Mouse (Mus musculus) lung, embryonic 14.5 days (tissue): ENCODE results near the gene Ufsp1. TPM values are rescaled to one million over a fixed set of nuclear protein-coding genes. Genes with fewer than 3 reads are reported as not detected.

Experiments
- ATAC-seq: fragments of 200-750 bp; cut with Nextera tagmentation; 2 replicates; pipeline ENCODE4 v1.8.0; 2017; ENCODE audit warnings: mild to moderate bottlenecking, moderate TSS enrichment, moderate library complexity; ENCODE audit not compliant: insufficient read depth
- DNase-seq: peaks from one replicate; pipeline ENCODE4 v3.0.0-alpha.2; 2015
- H3K27ac ChIP-seq: fragments of 300-500 bp; sonication (generic); 2 replicates; pipeline ENCODE4 v1.5.1; 2014; ENCODE audit warnings: low read depth, mild to moderate bottlenecking, moderate library complexity
- H3K27me3 ChIP-seq: fragments of 300-500 bp; sonication (generic); 2 replicates; pipeline ENCODE4 v1.6.1; 2014; ENCODE audit warnings: low read length, control low read depth; ENCODE audit not compliant: insufficient read depth
- H3K36me3 ChIP-seq: fragments of 300-500 bp; sonication (generic); 2 replicates; pipeline ENCODE4 v1.6.1; 2014; ENCODE audit warnings: control low read depth; ENCODE audit not compliant: insufficient read depth
- H3K4me1 ChIP-seq: fragments of 300-500 bp; sonication (generic); 2 replicates; pipeline ENCODE4 v1.6.1; 2014; ENCODE audit warnings: antibody characterized with exemption, control low read depth; ENCODE audit not compliant: insufficient read depth
- H3K4me2 ChIP-seq: fragments of 300-500 bp; sonication (generic); 2 replicates; pipeline ENCODE4 v1.6.1; 2014; ENCODE audit warnings: mild to moderate bottlenecking
- H3K4me3 ChIP-seq: fragments of 300-500 bp; sonication (generic); 2 replicates; pipeline ENCODE4 v1.5.1; 2014; ENCODE audit warnings: low read depth, low read length
- H3K9ac ChIP-seq: fragments of 300-500 bp; sonication (generic); 2 replicates; pipeline ENCODE4 v1.6.1; 2014
- H3K9me3 ChIP-seq: fragments of 300-500 bp; sonication (generic); 2 replicates; pipeline ENCODE4 v1.6.1; 2016; ENCODE audit warnings: low read depth, low read length, control low read depth
- CTCF ChIP-seq: IDR thresholded peaks from 2 replicates; pipeline ENCODE4 v1.5.1; 2016; ENCODE audit warnings: antibody characterized with exemption, low read depth
- WGBS: fragments of 180-500 bp; shearing (Covaris S2); extraction: QIAGEN DNeasy Blood & Tissue Kit; methylation state at CpG from one replicate; pipeline ENCODE4 v1.1.7; 2014; 5-methylcytosine and 5-hydroxymethylcytosine counted together
- polyA plus RNA-seq: library from polyadenylated mRNA; unstranded; fragments of >200 nt; fragmentation: Nextera tagmentation; extraction: Ambion mirVana; gene quantifications from 2 replicates; pipeline ENCODE4 v1.2.1, GENCODE M21; 2014

Ufsp1 gene
- polyA plus RNA-seq, 1 experiment from 2014 or later = 4.6 TPM

- no peak for ATAC-seq
These were observed 22.9 kb downstream of the Ufsp1 start for GRCm38 (mm10) chr5:137317361-137317760.

GRCm38 (mm10) chr5:137318570-137318969, 24.1 kb downstream of the Ufsp1 start:
- H3K9me3 ChIP-seq = no peaks in the 10 kb centered on the region
- DNase-seq (no peak), ATAC-seq (no peak)
- no peak overlapping the region for H3K4me2 ChIP-seq
- peaks cover 16% of the 10 kb centered on the region; the same call in 1 of the 2 replicates for H3K36me3 ChIP-seq
- H3K4me3 ChIP-seq = no peak overlapping the region
- peaks cover 13% of the 10 kb centered on the region for H3K4me1 ChIP-seq
- WGBS = 54% methylated on average over 1 of the region's 1 CpGs
- TF ChIP-seq CTCF = no peak
- no peaks in the 10 kb centered on the region for H3K27me3 ChIP-seq
- H3K27ac ChIP-seq = no peak overlapping the region
- no peak overlapping the region for H3K9ac ChIP-seq

More at GRCm38 (mm10) chr5:137317361-137317760, 22.9 kb downstream of the Ufsp1 start:
- no peak overlapping the region for H3K4me3 ChIP-seq
- no peaks in the 10 kb centered on the region for H3K27me3 ChIP-seq
- H3K4me2 ChIP-seq = no peak overlapping the region
- DNase-seq = no peak
- TF ChIP-seq CTCF = no peak
- H3K9ac ChIP-seq = no peak overlapping the region
- 76% methylated on average over 8 of the region's 8 CpGs for WGBS
- H3K27ac ChIP-seq = no peak overlapping the region
- peaks cover 15% of the 10 kb centered on the region; the same call in 1 of the 2 replicates for H3K36me3 ChIP-seq
- peaks cover 19% of the 10 kb centered on the region for H3K4me1 ChIP-seq
- H3K9me3 ChIP-seq = no peaks in the 10 kb centered on the region

- no peak overlapping the region for H3K9ac ChIP-seq
- H3K27me3 ChIP-seq = no peaks in the 10 kb centered on the region
- no peak overlapping the region for H3K27ac ChIP-seq
- H3K9me3 ChIP-seq = no peaks in the 10 kb centered on the region
- no peak for ATAC-seq
- no peaks in the 10 kb centered on the region for H3K4me1 ChIP-seq
- WGBS = 86% methylated on average over 3 of the region's 3 CpGs
- TF ChIP-seq CTCF = no peak
- no peak overlapping the region for H3K4me2 ChIP-seq
- peaks cover 22% of the 10 kb centered on the region; the same call in 1 of the 2 replicates for H3K36me3 ChIP-seq
- H3K4me3 ChIP-seq = no peak overlapping the region
- no peak for DNase-seq
These were observed 26.6 kb downstream of the Ufsp1 start for GRCm38 (mm10) chr5:137320996-137321395.

- Histone ChIP-seq H3K36me3 (0 out of 2 replicates have a peak, but pooled peaks cover 4% of the 10 kb centered on the region), H3K4me3 (no peak overlapping the region), H3K27me3 (no peaks in the 10 kb centered on the region), H3K9me3 (no peaks in the 10 kb centered on the region), H3K4me1 (no peaks in the 10 kb centered on the region), H3K9ac (no peak overlapping the region), H3K4me2 (no peak overlapping the region), H3K27ac (no peak overlapping the region)
- DNase-seq (no peak), ATAC-seq (no peak)
- TF ChIP-seq CTCF = no peak
- 82% methylated on average over 7 of the region's 7 CpGs for WGBS
These were observed 36.5 kb downstream of the Ufsp1 start for GRCm38 (mm10) chr5:137330910-137331309.

- WGBS = 20% methylated on average over 15 of the region's 15 CpGs
- no peak for DNase-seq
- peak overlapping the region; percentile 56 for H3K9ac ChIP-seq
- no peak overlapping the region for H3K27ac ChIP-seq
- peak overlapping the region; percentile 97 for H3K4me2 ChIP-seq
- 0 out of 2 replicates have a peak, but pooled peaks have one; percentile 3 for ATAC-seq
- TF ChIP-seq CTCF = no peak
- H3K27me3 ChIP-seq = no peaks in the 10 kb centered on the region
- H3K4me1 ChIP-seq = no peaks in the 10 kb centered on the region
- no peaks in the 10 kb centered on the region for H3K9me3 ChIP-seq
- 0 out of 2 replicates have a peak, but pooled peaks cover 4% of the 10 kb centered on the region for H3K36me3 ChIP-seq
- peak overlapping the region; percentile 55 for H3K4me3 ChIP-seq
These were observed 38.6 kb downstream of the Ufsp1 start for GRCm38 (mm10) chr5:137332857-137333511.

- H3K9ac ChIP-seq = peak within 1 kb of the TSS; percentile 56
- no peaks in the 10 kb centered on the region for H3K27me3 ChIP-seq
- ATAC-seq = peak; percentile 90
- peak within 1 kb of the TSS; percentile 55 for H3K4me3 ChIP-seq
- H3K4me2 ChIP-seq = peak within 1 kb of the TSS; percentile 97
- DNase-seq = peak; percentile 99
- H3K36me3 ChIP-seq = 0 out of 2 replicates have a peak, but pooled peaks cover 4% of the 10 kb centered on the region
- H3K9me3 ChIP-seq = no peaks in the 10 kb centered on the region
- WGBS = under 1% methylated on average over 44 of the region's 44 CpGs
- peaks cover under 1% of the 10 kb centered on the region; the same call in 1 of the 2 replicates for H3K4me1 ChIP-seq
- TF ChIP-seq CTCF = peak; percentile 88
- H3K27ac ChIP-seq = peak within 1 kb of the TSS; percentile 58
These were observed 39.2 kb downstream of the Ufsp1 start, which contains the start of gene Slc12a9 for GRCm38 (mm10) chr5:137333512-137334174. Slc12a9 (minus strand) TSS chr5:137333597.

- no peaks in the 10 kb centered on the region for H3K27me3 ChIP-seq
- H3K4me2 ChIP-seq = peak overlapping the region; percentile 97
- no peak overlapping the region for H3K9ac ChIP-seq
- H3K4me1 ChIP-seq = peaks cover 7% of the 10 kb centered on the region
- WGBS = 46% methylated on average over 10 of the region's 10 CpGs
- H3K36me3 ChIP-seq = 0 out of 2 replicates have a peak, but pooled peaks cover 4% of the 10 kb centered on the region
- H3K27ac ChIP-seq = no peak overlapping the region
- DNase-seq (no peak), ATAC-seq (no peak)
- no peak for TF ChIP-seq CTCF
- H3K4me3 ChIP-seq = peak overlapping the region; percentile 55; the same call in 1 of the 2 replicates
- no peaks in the 10 kb centered on the region for H3K9me3 ChIP-seq
These were observed 39.9 kb downstream of the Ufsp1 start for GRCm38 (mm10) chr5:137334317-137334716.
